Mouse (Mus musculus): Measurements from ENCODE around the gene Nphp3. TPM values are rescaled to one million over a fixed set of nuclear protein-coding genes. Genes with fewer than 3 reads are reported as not detected.

Nphp3 gene
- total RNA-seq, 2 experiments from 2014 or later = 9.8 to 10.6 TPM

DNA sequence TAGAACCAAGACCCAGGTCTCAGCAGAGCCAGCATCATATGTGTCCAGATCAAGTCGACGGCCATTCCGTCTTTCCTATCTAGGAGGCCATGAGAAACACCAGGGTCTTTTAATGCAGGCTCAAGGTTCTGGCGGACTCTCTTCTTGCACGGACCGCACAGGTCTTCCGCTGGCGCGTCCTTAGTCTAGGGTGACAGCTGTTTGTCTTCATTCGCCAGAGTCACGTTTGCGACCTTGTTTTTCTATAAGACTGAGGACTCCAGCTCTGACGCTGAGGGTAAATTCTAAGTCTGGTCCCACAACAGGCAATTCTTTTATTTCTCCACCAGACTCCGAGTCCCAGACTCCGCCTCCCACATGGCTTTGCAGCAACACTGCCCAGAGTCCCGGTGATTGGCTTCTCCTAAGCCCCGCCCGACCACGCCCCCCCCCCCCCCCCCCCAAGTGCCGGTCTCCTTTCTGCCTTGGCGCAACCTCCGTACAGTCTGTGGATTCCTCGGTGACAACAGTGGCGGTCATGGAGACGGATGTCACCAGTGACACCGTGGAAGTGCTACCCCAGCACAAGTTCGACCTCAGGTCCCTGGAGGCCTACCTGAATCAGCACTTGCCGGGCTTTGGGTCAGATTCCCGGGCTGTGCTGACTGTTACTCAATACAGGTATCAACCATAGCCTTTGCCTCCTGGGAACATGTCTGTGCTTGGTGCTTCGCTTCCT is 61.1 kb downstream of the Nphp3 start, which contains the start of gene Acad11:
Acad11 (plus strand) TSS at position 134 of the 718 bp plus-strand sequence.
- peak; percentile 28 to 68 for DNase-seq (ENCODE audit: low spot score in 2 of 2)

DNA sequence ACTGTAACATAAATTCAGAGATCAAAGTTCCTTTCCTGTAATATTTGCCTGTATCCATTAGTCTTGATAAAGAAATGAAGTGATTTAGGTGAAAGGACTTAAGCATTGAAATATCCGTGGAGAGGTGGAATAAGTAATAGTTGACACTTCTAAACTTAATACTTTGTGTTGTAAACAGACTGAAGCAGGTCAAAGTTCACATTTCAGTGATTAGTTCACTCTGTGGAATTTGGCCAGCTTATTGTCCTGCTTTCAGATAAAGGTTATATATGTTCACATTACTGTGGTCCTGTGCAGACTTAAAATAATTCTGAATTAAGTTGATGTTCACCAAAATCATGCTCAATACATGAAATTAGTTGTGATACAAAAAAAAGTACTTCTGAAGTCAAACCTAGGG is 62.2 kb downstream of the Nphp3 start:
- DNase-seq (ENCODE audit: low spot score in 2 of 2) = no peak

GRCm38 (mm10) chr9:104070241-104070640 is 67.9 kb downstream of the Nphp3 start:
- DNase-seq (ENCODE audit: low spot score in 2 of 2) = no peak

DNA sequence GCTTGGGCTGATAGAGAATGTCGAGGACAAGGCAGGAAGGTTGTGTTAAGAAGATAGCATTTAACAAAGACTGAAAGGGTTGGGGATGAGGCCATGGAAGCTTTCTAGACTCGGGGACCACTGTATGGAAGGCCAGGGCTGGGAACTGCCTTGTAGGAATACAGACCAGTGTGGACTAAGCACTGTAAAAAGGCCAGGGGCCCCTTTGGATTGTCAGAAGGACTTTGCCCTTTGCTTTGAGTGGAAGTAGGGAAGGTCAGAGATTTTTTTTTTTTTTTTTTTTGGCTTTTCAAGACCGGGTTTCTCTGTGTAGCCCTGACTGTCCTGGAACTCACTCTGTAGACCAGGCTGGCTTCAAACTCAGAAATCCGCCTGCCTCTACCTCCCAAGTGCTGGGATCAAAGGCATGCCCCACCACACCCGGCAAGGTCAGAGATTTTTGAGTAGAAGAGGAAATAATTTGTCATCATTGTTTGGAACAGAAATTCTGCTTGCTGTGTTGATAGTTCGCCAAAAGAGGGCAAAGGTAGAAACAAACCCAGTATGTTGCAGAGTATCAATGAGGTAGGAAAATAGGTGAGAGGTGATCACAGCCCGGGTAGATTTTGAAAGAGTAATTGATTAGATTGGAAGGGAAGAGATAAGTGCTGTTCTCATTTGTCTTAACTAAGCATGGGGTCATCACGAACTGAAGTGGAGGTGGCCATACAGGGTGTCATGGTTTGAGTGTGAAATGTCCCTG is 68.7 kb downstream of the Nphp3 start:
- no peak for DNase-seq (ENCODE audit: low spot score in 2 of 2)

- no peak for DNase-seq (ENCODE audit: low spot score in 2 of 2)
Observed at GRCm38 (mm10) chr9:104075808-104076207, 73.5 kb downstream of the Nphp3 start.

DNA sequence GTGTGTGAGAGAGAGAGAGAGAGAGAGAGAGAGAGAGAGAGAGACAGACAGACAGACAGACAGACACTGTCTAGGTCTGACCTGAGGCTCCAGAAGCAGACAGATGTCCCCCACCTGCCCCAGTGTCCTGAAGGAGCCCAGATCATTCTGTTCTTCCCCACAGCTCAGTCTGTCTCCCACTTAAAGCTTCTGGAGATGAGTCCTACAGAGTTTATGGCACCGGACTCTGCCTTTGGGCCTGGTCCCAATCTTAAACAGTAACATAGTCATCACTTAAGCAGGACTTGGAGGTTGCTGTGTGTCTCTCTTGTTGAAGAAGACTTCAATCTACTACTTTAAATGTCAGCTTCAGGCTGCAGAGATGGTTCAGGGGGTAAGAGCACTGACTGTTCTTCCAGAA is 76.4 kb downstream of the Nphp3 start:
- no peak for DNase-seq (ENCODE audit: low spot score in 2 of 2)

- peak in 1 of 2 experiments; percentile 13 for DNase-seq (ENCODE audit: low spot score in 2 of 2)
Observed at GRCm38 (mm10) chr9:104079379-104079778, 77.0 kb downstream of the Nphp3 start.

- DNase-seq (ENCODE audit: low spot score in 2 of 2) = no peak
Observed at GRCm38 (mm10) chr9:104080038-104080437, 77.7 kb downstream of the Nphp3 start.

DNA sequence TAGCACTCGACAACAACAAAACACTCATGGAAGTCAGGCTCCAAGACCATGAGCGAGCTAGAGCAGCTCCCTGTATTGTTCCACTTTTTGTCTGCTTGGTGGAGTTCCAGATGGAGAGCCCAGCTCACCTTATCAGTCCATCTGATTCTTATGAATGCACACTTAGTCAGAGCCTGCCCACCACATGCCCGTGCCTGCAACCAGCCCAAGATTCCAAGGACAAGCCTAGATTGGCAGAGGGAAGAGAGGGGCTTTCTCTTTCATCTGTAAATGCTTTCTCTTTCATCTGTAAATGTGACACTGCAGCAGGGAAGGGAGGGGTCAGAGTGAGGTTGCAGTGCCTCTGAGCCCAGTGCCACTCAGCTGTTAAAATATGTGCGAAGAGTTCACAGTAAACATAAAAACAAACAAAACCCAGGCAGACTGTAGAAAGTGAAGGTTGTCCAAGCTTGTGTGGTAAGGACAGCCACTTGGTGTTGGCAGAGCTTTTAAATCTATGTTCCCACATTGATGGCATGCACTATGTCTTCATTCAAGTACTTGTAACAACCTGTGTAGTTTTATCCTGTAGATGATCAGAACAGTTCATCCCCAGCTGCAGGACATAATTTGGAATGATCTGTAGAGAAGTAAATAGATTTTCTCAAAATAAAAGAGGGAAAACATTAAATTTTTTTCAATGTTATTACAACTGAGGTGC is 83.5 kb downstream of the Nphp3 start:
- no peak for DNase-seq (ENCODE audit: low spot score in 2 of 2)

DNA sequence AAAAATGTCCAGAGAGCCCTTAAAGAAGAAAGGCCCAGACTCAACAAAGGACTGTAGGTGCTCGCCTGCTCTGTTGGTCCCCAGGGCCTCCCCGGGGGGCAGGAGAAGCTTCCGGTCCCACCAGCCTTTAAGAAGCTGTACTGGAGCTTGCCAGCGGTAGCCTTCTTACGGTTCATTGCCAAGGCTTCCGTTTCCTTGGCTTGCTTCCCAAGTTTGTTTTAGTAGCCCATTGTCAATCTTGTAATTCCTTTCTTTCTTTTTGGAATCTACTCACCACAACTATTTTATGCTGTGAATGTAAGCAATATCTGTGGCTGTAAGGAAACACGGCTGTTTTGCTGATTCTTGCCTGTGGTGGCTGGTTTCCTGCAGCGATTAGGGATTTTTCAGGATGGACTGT is 86.2 kb downstream of the Nphp3 start:
- DNase-seq (ENCODE audit: low spot score in 2 of 2) = no peak

DNA sequence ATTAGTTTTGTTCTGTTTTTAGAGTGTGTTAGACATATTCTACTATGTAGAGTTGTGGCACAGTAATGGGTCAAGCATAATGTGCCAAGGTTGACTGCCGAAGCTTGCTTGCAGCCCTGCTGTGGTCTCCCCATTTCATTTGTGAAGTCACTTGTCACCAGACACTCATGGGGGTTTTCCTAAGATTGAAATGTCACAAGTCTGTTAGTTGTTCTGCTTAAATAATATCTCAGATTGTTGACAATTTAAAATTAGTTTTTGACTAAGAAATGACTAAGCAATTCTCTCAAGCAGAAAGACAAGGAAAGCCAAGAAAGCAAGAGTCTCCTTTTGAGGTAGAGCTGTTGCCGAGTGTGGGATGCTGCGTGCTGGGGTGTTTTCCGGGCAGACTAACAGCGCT is 90.6 kb downstream of the Nphp3 start:
- no peak for DNase-seq (ENCODE audit: low spot score in 2 of 2)

Other genes starting within 250 kb of the Nphp3 start
- gene Tmem108, start 240.7 kb upstream of the Nphp3 start, total RNA-seq (2021) = 10 to 100 TPM in 1 of 2 experiments, 1 to 10 TPM in 1; 8.7 to 10.8 TPM
- gene Gm28305, start 38.1 kb downstream of the Nphp3 start, total RNA-seq (2021) = not detected
- gene Uba5, start 60.6 kb downstream of the Nphp3 start, total RNA-seq (2021) = 10 to 100 TPM; 36.9 to 40.3 TPM
- gene Acad11, start 60.8 kb downstream of the Nphp3 start, total RNA-seq (2021) = 10 to 100 TPM; 33.8 to 42.7 TPM
- 1 to 10 TPM; 1.2 to 1.4 TPM for gene Ackr4, start 124.4 kb downstream of the Nphp3 start, total RNA-seq (2021)

All from adrenal gland, postnatal 4 days (tissue).